Mouse (Mus musculus): ENCODE measurements at regions not wholly inside any gene's neighbourhood (a gene's known extent, or its start where the extent isn't known, plus 50 kb on each side); places are given as distances from the start of the nearest gene placed in this dataset.
"Not testable (repeated sequence)": the region's sequence is repeated elsewhere in the genome, so short reads cannot be mapped to it uniquely, and the experiment has no call there.

DNA sequence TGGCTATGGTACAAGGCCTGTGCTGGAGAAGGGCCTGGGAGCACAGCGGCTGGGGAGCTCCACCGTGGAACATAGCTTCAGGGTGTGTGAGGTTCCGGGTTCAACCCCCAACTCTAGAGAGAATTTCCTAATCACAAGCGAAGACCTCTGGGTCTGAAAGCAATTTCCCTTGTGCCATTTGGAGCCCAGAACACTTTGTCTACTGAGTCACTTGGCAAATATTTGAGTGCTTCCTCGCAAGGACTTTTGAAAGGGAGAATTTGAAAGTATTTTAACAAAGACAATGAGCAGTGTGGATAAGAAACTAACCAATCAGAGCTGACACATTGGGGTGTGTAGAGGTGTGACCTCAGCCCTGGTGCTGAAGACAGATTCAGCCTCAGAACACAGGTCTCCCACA lies 80.9 kb downstream of the Rhob start:
- 63% methylated on average over 5 of the region's 5 CpGs for WGBS
- no peak for ATAC-seq
- no peak overlapping the region for H3K27ac ChIP-seq (ENCODE audit: low read length)

DNA sequence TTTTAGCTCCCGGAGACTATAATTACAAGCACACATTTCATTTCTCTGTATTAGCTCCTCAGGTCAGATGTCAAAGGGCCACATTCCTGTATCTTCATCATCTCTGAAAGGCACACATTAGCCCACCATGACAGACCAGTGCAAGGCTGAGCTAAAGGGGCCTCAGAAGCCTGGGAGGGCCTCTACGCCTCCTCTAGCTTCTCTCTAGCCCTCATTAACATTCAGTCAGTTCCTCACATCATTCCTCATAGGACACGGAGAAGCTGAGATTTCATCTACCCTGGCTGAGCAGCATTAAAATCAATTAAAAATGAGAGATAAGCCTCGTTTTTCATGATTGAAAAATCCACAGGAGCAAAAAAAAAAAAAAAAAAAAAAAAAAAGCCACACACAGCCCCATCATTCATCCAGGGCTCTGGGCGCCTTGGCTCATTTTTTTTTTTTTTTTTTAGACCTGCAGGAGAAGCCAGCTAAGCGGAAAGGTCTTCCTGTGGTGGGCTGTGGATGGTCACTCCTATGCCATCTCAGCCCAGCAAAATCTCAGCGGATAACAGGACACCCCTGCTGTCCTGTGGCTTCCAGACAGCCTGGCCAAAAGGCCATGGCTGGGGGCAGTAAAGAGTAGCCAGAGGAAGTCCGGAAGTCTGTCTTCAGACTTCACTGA lies 82.5 kb downstream of the Rhob start:
- H3K27ac ChIP-seq (ENCODE audit: low read length), result no peak overlapping the region
- H3K4me3 ChIP-seq (ENCODE audit: low read length), result no peak overlapping the region
- H3K27me3 ChIP-seq (replicated peaks; ENCODE audit: control insufficient read depth, insufficient read depth, low read length), result no peaks in the 10 kb centered on the region
- H3K36me3 ChIP-seq (ENCODE audit: control insufficient read depth, insufficient read depth, low read length), result no peaks in the 10 kb centered on the region
- 65% methylated on average over 8 of the region's 8 CpGs for WGBS
- H3K9ac ChIP-seq (ENCODE audit: low read depth, low read length), result no peak overlapping the region
- no peak for ATAC-seq
- no peaks in the 10 kb centered on the region for H3K9me3 ChIP-seq (ENCODE audit: control insufficient read depth, low read length)
- H3K4me2 ChIP-seq (ENCODE audit: low read depth, low read length), result no peak overlapping the region
- no peaks in the 10 kb centered on the region; the same call in 1 of the 2 replicates for H3K4me1 ChIP-seq (ENCODE audit: control insufficient read depth, insufficient read depth, low read length)

More for the DNA sequence above, 80.9 kb downstream of the Rhob start:
- no peaks in the 10 kb centered on the region for H3K36me3 ChIP-seq (ENCODE audit: control insufficient read depth, insufficient read depth, low read length)
- H3K9me3 ChIP-seq (ENCODE audit: control insufficient read depth, low read length), result no peaks in the 10 kb centered on the region
- no peak overlapping the region for H3K4me2 ChIP-seq (ENCODE audit: low read depth, low read length)
- no peaks in the 10 kb centered on the region for H3K27me3 ChIP-seq (replicated peaks; ENCODE audit: control insufficient read depth, insufficient read depth, low read length)
- no peak overlapping the region for H3K4me3 ChIP-seq (ENCODE audit: low read length)
- H3K9ac ChIP-seq (ENCODE audit: low read depth, low read length), result no peak overlapping the region
- H3K4me1 ChIP-seq (ENCODE audit: control insufficient read depth, insufficient read depth, low read length), result no peaks in the 10 kb centered on the region; the same call in 1 of the 2 replicates

DNA sequence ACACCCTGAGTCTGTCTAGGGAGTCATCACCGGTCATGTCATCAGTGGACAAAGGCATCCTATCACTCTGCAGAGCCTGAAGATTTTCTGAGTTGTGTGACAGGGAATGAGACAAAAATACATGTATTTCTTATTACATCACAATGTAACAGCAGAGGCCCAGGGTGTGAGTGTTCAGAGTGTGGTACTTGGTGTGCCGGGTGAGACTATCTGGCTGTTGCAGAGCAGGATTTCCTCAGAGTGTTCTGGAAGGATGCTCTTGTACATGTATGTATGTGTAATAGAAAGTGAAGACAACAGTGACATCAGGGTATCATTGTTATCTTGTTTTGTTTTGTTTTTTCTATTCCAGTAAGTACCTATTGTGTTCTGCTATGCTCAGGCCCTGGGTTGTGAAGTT lies 87.7 kb downstream of the Rhob start:
- H3K9me3 ChIP-seq (ENCODE audit: control insufficient read depth, low read length), result no peaks in the 10 kb centered on the region
- peaks cover 5% of the 10 kb centered on the region for H3K4me1 ChIP-seq (ENCODE audit: control insufficient read depth, insufficient read depth, low read length)
- no peak overlapping the region for H3K27ac ChIP-seq (ENCODE audit: low read length)
- H3K4me2 ChIP-seq (ENCODE audit: low read depth, low read length), result no peak overlapping the region
- ATAC-seq, result no peak
- no peak overlapping the region for H3K4me3 ChIP-seq (ENCODE audit: low read length)
- H3K9ac ChIP-seq (ENCODE audit: low read depth, low read length), result no peak overlapping the region
- 95% methylated on average over 2 of the region's 2 CpGs for WGBS
- H3K27me3 ChIP-seq (replicated peaks; ENCODE audit: control insufficient read depth, insufficient read depth, low read length), result no peaks in the 10 kb centered on the region
- no peaks in the 10 kb centered on the region for H3K36me3 ChIP-seq (ENCODE audit: control insufficient read depth, insufficient read depth, low read length)

DNA sequence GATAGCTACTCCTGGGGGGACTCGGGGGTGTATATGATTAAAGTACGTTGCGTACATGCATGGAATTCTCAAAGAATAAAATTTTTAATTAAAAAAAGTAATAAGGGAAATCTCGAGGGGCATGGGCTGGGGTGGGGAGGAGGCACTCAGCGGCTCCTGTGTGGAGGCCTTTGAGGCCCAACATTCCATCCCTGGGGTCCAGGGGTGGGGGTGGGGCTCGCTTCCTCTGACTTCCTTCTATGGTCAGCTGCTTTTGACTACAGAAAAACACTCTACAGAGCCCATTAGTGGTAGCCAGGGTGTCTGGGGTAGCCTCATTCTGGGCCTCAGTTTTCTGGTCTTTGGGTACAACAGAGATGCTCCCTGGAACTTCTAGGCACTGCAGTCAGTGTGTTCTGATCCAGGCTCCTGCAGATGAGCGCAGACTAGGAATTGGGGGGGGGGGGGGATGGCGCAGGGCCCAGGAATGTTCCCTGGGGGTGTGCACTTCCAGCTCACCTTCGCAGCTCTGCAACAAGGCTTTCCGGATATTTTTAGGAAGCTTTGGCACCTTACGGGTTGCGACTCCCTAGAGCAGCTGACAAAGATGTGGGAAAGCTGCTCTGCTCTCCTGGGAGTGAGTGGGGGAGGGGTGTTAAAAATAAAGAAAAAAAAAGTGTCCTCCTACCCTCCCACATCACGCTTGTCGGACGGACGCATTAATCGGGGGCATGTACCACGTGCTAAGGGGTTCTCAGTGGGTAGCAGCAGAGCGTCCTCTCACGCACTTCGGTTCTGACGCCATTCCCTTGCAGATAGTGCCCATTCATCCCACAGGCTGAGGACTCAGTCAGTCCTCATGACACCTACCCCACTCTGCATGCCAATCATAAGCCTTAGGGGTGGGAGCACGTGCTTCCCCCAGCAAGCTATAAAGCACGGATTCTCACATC lies 89.1 kb downstream of the Rhob start:
- ATAC-seq, result no peak
- no peak overlapping the region for H3K4me3 ChIP-seq (ENCODE audit: low read length)
- no peaks in the 10 kb centered on the region for H3K27me3 ChIP-seq (replicated peaks; ENCODE audit: control insufficient read depth, insufficient read depth, low read length)
- H3K9me3 ChIP-seq (ENCODE audit: control insufficient read depth, low read length), result no peaks in the 10 kb centered on the region
- no peak overlapping the region for H3K4me2 ChIP-seq (ENCODE audit: low read depth, low read length)
- 49% methylated on average over 24 of the region's 24 CpGs for WGBS
- H3K36me3 ChIP-seq (ENCODE audit: control insufficient read depth, insufficient read depth, low read length), result no peaks in the 10 kb centered on the region
- no peak overlapping the region for H3K9ac ChIP-seq (ENCODE audit: low read depth, low read length)
- H3K27ac ChIP-seq (ENCODE audit: low read length), result no peak overlapping the region
- peaks cover 5% of the 10 kb centered on the region for H3K4me1 ChIP-seq (ENCODE audit: control insufficient read depth, insufficient read depth, low read length)

DNA sequence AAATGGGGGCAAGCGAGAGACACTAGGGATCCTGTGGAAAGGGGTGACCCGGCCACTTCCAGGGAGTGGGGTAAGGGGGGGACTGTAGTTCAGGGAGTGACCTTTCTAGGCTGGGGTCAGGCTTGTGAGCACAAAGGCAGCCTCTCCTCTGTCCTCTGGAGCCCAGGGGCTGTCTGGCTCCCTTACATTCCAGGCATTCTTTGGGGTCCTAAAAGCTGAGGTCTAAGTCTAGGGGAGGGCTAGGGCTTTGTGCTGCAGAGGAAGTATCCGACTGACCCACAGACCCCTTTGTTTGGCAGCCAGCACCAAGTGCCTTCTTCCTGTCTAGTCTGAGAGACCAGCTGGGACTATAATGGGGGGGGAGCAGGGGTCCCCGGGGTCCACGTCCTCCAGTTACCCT lies 88.9 kb downstream of the Hs1bp3 start:
- WGBS, result 20% methylated on average over 5 of the region's 5 CpGs
- H3K27ac ChIP-seq (ENCODE audit: low read length), result no peak overlapping the region
- peak; percentile 81 for ATAC-seq

DNA sequence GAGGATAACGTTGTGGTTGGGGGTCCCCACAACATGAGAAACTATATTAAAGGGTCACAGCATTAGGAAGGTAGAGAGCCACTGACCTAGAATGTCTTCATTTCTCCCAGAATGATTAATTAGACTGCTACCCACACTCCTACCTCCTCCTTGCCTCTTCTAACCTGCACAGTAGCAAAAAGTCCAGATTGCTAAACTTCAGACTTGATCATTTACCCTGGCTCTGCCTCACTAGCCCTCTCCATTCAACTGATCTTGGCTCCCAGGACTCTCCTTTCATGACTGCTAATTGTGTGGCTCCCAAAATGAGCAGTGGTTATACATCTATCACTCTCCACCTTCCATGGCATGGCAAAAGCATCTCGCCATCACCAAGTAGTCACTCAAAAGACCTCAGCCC lies 88.1 kb downstream of the Hs1bp3 start:
- no peak for ATAC-seq
- no peak overlapping the region for H3K27ac ChIP-seq (ENCODE audit: low read length)
- 88% methylated on average over 2 of the region's 2 CpGs for WGBS
- no peaks in the 10 kb centered on the region for H3K9me3 ChIP-seq (ENCODE audit: control insufficient read depth, low read length)
- H3K4me1 ChIP-seq (ENCODE audit: control insufficient read depth, insufficient read depth, low read length), result peaks cover 5% of the 10 kb centered on the region
- no peak overlapping the region for H3K9ac ChIP-seq (ENCODE audit: low read depth, low read length)
- no peaks in the 10 kb centered on the region for H3K36me3 ChIP-seq (ENCODE audit: control insufficient read depth, insufficient read depth, low read length)
- H3K4me2 ChIP-seq (ENCODE audit: low read depth, low read length), result no peak overlapping the region
- H3K27me3 ChIP-seq (replicated peaks; ENCODE audit: control insufficient read depth, insufficient read depth, low read length), result no peaks in the 10 kb centered on the region
- H3K4me3 ChIP-seq (ENCODE audit: low read length), result no peak overlapping the region

More for the DNA sequence above, 88.9 kb downstream of the Hs1bp3 start:
- no peak overlapping the region for H3K4me3 ChIP-seq (ENCODE audit: low read length)
- H3K4me1 ChIP-seq (ENCODE audit: control insufficient read depth, insufficient read depth, low read length), result peaks cover 5% of the 10 kb centered on the region
- H3K36me3 ChIP-seq (ENCODE audit: control insufficient read depth, insufficient read depth, low read length), result no peaks in the 10 kb centered on the region
- no peak overlapping the region for H3K9ac ChIP-seq (ENCODE audit: low read depth, low read length)
- H3K9me3 ChIP-seq (ENCODE audit: control insufficient read depth, low read length), result no peaks in the 10 kb centered on the region
- H3K4me2 ChIP-seq (ENCODE audit: low read depth, low read length), result no peak overlapping the region
- no peaks in the 10 kb centered on the region for H3K27me3 ChIP-seq (replicated peaks; ENCODE audit: control insufficient read depth, insufficient read depth, low read length)

DNA sequence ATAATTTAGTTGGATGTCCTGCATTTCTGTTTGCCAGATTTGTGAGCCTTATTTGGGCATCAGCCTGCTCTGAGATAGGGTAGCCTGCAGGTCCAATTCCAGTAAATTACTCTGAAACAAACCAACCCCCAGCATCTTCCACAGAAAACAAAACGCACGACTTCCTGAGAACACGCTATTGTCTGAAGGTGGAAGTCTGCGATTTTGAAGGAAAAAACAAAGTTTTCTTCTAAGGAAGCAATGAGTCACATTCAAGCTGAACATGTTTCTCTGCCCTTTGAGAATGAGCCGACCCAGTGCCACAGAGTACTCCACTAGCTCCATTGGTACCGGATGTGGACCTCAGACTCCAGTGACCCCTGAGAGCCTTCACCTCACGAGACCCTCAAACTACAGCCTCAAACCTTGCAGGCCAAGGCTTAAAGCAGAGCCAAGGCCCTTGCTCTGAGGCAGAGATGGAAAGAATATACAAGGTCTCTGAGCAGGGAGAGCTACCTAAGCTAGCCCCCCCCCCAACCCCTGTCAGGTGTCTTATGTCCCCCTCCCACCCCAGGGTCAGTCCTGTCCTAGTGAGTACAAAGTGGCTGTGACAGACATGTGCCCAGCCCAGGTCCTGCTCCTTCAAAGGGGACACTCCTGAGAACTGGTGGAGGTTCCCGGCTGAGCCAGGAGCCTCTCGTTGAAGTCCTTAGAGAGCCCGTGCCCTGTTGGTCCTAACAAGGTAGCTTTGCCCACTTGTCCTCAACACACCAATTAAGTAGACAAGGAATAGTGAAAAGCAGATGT lies 87.3 kb downstream of the Hs1bp3 start:
- Histone ChIP-seq H3K36me3 (ENCODE audit: control insufficient read depth, insufficient read depth, low read length) (no peaks in the 10 kb centered on the region), H3K27me3 (replicated peaks; ENCODE audit: control insufficient read depth, insufficient read depth, low read length) (no peaks in the 10 kb centered on the region), H3K4me1 (ENCODE audit: control insufficient read depth, insufficient read depth, low read length) (peaks cover 5% of the 10 kb centered on the region), H3K4me2 (ENCODE audit: low read depth, low read length) (no peak overlapping the region), H3K9ac (ENCODE audit: low read depth, low read length) (no peak overlapping the region), H3K4me3 (ENCODE audit: low read length) (no peak overlapping the region), H3K27ac (ENCODE audit: low read length) (peak overlapping the region; percentile 23; the same call in 1 of the 2 replicates), H3K9me3 (ENCODE audit: control insufficient read depth, low read length) (no peaks in the 10 kb centered on the region)
- no peak for ATAC-seq
- 78% methylated on average over 10 of the region's 10 CpGs for WGBS

DNA sequence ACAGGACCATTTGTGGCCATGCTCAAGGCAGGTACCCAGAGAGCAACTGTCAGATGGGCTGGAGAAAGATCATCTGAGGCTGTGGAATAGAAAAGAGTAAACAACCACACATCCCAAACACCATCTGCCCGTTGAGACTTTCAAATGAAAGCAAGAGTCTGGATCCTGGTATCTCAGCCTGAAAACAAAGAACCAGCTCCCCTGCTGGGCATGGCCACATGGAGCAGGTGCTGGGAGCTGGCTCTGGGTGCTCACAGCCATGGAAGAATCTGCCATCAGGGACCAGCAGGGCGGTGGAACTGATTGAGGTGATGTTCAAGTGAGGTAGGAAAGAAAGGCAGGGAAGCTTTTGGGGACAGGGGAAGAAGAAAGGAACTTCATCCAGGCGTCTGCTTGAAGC lies 85.6 kb downstream of the Hs1bp3 start:
- Histone ChIP-seq H3K27me3 (replicated peaks; ENCODE audit: control insufficient read depth, insufficient read depth, low read length) (no peaks in the 10 kb centered on the region), H3K4me2 (ENCODE audit: low read depth, low read length) (no peak overlapping the region), H3K27ac (ENCODE audit: low read length) (no peak overlapping the region), H3K9me3 (ENCODE audit: control insufficient read depth, low read length) (no peaks in the 10 kb centered on the region), H3K36me3 (ENCODE audit: control insufficient read depth, insufficient read depth, low read length) (no peaks in the 10 kb centered on the region), H3K4me1 (ENCODE audit: control insufficient read depth, insufficient read depth, low read length) (peaks cover 12% of the 10 kb centered on the region), H3K4me3 (ENCODE audit: low read length) (no peak overlapping the region), H3K9ac (ENCODE audit: low read depth, low read length) (no peak overlapping the region)
- WGBS, result 74% methylated on average over 3 of the region's 3 CpGs
- no peak for ATAC-seq

DNA sequence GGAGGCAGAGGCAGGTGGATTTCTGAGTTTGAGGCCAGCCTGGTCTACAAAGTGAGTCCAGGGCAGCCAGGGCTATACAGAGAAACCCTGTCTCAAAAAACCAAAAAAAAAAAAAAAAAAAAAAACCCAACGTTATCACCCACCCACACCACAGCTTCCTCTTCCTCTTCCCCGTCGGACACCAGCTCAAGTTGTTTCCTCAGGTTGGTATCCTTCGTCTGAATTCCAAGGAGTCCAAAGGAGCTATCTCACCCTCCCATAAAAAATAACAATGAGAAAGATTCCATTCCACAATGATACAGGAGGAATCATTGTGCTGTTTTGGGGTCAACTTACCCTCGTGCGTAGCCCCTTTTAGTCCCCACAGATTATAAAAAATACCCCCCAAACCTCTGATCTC lies 83.2 kb downstream of the Hs1bp3 start:
- not testable (repeated sequence) for H3K4me3 ChIP-seq (ENCODE audit: low read length); H3K27ac ChIP-seq (ENCODE audit: low read length); ATAC-seq; H3K9ac ChIP-seq (ENCODE audit: low read depth, low read length); H3K9me3 ChIP-seq (ENCODE audit: control insufficient read depth, low read length); H3K4me2 ChIP-seq (ENCODE audit: low read depth, low read length); H3K27me3 ChIP-seq (replicated peaks; ENCODE audit: control insufficient read depth, insufficient read depth, low read length); H3K36me3 ChIP-seq (ENCODE audit: control insufficient read depth, insufficient read depth, low read length)
- 84% methylated on average over 6 of the region's 6 CpGs for WGBS
- peaks cover 11% of the 10 kb centered on the region; the same call in 1 of the 2 replicates for H3K4me1 ChIP-seq (ENCODE audit: control insufficient read depth, insufficient read depth, low read length)
